Mouse (Mus musculus): ENCODE measurements around the gene Cdk6. TPM values are rescaled to one million over a fixed set of nuclear protein-coding genes. Genes with fewer than 3 reads are reported as not detected.
"Not testable (repeated sequence)": the region's sequence is repeated elsewhere in the genome, so short reads cannot be mapped to it uniquely, and the experiment has no call there.

The Cdk6 gene
- polyA plus RNA-seq, 1 experiment from 2014 or later = 18.0 TPM

DNA sequence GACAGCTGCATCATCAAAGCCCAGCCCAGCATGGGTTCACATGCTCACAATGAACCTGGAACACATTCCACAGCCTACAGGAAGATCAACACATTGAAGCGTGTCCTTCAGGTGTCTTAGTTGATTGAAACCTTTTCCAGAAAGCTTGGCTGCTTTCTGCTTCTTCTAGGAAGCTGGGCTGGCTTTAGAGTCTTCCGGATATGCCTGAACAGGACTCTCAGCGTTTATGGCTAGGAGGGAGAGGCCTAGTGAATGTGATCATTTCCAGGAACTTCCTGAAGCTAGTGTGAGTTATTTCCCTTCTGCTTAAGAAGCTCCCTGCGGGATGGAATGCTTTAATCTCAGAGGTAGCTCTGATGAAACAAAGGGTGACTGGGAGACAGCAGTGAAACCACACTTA, 17.2 kb upstream of the Cdk6 start:
- H3K27me3 ChIP-seq = no peaks in the 10 kb centered on the region
- H3K4me2 ChIP-seq (replicated peaks) = no peak overlapping the region
- no peak overlapping the region for H3K9ac ChIP-seq (replicated peaks)
- H3K36me3 ChIP-seq = no peaks in the 10 kb centered on the region
- no peak overlapping the region for H3K27ac ChIP-seq (replicated peaks)
- H3K4me1 ChIP-seq = no peaks in the 10 kb centered on the region
- H3K9me3 ChIP-seq = no peaks in the 10 kb centered on the region
- no peak for ATAC-seq (ENCODE audit: low FRiP score, low read depth)
- H3K4me3 ChIP-seq = no peak overlapping the region
- WGBS = 65% methylated on average over 4 of the region's 4 CpGs

DNA sequence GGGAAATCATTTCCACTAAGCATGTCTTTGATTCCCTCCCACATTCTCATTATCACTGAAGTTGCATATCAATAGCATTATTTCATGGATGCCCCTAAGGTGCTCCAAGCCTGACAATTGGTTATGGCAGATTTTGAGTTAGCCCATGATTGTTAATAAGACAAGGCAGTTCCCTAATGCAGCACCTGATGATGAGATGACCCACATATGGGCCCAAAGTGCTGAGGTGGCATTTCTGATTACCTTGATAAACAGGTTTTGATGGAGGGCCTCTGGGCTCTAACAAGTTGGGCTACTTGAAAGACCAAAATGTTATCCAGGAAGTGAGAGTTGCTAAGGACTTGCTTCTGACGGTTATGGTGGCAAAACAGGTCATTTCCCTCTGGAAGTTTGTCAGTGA, 11.9 kb upstream of the Cdk6 start:
- 67% methylated on average over 1 of the region's 1 CpGs for WGBS
- H3K9ac ChIP-seq (replicated peaks) = no peak overlapping the region
- no peak overlapping the region for H3K4me3 ChIP-seq
- no peaks in the 10 kb centered on the region for H3K4me1 ChIP-seq
- no peaks in the 10 kb centered on the region for H3K36me3 ChIP-seq
- no peaks in the 10 kb centered on the region for H3K27me3 ChIP-seq
- ATAC-seq (ENCODE audit: low FRiP score, low read depth) = no peak
- no peaks in the 10 kb centered on the region for H3K9me3 ChIP-seq
- no peak overlapping the region for H3K4me2 ChIP-seq (replicated peaks)
- no peak overlapping the region for H3K27ac ChIP-seq (replicated peaks)

DNA sequence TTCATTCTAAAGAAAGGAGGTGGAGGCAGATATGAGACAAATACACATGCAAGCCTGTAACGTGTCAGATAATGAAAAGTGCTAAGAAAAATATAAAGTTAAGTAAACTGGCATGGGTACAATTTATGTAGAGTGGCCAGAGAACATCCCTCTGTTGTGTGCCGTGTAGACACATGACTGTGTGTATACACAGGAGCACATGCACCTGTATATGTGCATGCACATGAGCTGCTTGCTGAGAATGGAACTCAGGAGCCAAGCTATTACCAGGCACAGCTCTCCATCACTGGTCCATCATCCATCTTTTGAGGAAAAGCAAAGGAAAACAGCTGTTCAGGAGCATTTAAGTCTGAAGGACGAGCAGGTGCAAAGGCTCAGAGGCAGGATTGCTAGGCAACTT, 10.4 kb upstream of the Cdk6 start:
- H3K36me3 ChIP-seq = no peaks in the 10 kb centered on the region
- WGBS = 75% methylated on average over 3 of the region's 3 CpGs

DNA sequence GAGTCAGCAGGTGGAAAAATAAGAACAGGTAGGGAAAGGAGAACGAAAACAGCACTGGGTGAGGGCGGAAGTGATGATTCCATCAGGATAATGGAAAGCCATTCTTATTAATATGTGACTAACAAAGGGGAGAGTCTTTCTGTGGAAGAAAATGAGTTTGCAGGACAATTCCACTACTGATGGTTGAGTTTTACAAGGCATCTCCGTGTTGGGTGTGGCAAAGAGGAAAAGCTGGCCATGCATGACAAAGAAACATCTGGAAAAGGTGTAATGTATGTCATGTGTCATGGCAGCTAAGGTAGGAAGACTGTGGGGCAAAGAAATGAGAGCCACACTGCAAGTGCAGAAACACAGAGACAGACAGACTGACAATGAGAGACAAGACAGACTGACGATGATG, 8.3 kb upstream of the Cdk6 start:
- H3K27ac ChIP-seq (replicated peaks); H3K9ac ChIP-seq (replicated peaks); H3K4me2 ChIP-seq (replicated peaks); H3K4me1 ChIP-seq; H3K27me3 ChIP-seq; H3K9me3 ChIP-seq; H3K36me3 ChIP-seq; ATAC-seq (ENCODE audit: low FRiP score, low read depth); H3K4me3 ChIP-seq: not testable (repeated sequence)
- WGBS = 90% methylated on average over 4 of the region's 4 CpGs

More for the DNA sequence above, 10.4 kb upstream of the Cdk6 start:
- ATAC-seq (ENCODE audit: low FRiP score, low read depth) = no peak
- Histone ChIP-seq H3K4me2 (replicated peaks) (no peak overlapping the region), H3K27me3 (no peaks in the 10 kb centered on the region), H3K4me3 (no peak overlapping the region), H3K4me1 (no peaks in the 10 kb centered on the region), H3K9me3 (no peaks in the 10 kb centered on the region), H3K27ac (replicated peaks) (no peak overlapping the region), H3K9ac (replicated peaks) (no peak overlapping the region)

DNA sequence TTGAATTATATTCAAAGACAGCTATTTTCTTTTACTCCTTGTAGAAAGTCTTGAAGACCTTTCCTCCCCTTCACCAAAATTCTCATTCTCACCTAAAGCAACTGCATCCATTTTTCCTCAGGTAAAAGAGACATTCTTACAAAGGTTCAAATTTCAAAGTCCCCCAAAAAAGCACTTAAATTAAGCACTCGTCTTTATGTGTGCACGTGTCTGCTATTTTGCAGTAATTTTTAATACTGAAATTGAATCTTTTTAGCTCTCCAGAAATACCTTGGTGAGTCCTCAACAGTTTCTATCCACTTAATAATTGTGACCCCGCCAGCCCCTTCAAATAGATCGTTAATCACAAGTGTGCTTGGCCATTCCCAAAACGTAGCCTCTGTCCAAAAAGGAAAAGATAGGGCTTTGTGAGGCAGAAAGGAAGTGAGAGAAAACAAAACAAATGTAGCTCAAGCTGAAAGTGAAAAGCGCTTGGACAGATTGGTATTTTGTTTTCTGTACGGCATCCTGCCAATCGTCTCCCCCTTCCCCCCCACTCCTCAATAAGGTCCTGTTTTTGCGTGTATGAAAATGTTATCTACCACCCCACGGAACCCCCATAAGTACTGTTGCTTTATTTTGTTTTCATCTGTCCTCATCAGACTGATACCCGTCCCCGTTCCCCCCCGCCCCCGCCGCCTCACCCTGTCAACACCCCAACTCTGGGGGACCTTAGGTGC, 786 bp upstream of the Cdk6 start:
- ATAC-seq (ENCODE audit: low FRiP score, low read depth); H3K27ac ChIP-seq (replicated peaks); H3K36me3 ChIP-seq; H3K9me3 ChIP-seq: not testable (repeated sequence)
- peaks cover 31% of the 10 kb centered on the region for H3K27me3 ChIP-seq
- peak overlapping the region; percentile 92 for H3K4me2 ChIP-seq (replicated peaks)
- peak overlapping the region; percentile 63 for H3K9ac ChIP-seq (replicated peaks)
- 3% methylated on average over 15 of the region's 15 CpGs for WGBS
- peak overlapping the region; percentile 57 for H3K4me3 ChIP-seq
- H3K4me1 ChIP-seq = peaks cover 28% of the 10 kb centered on the region

DNA sequence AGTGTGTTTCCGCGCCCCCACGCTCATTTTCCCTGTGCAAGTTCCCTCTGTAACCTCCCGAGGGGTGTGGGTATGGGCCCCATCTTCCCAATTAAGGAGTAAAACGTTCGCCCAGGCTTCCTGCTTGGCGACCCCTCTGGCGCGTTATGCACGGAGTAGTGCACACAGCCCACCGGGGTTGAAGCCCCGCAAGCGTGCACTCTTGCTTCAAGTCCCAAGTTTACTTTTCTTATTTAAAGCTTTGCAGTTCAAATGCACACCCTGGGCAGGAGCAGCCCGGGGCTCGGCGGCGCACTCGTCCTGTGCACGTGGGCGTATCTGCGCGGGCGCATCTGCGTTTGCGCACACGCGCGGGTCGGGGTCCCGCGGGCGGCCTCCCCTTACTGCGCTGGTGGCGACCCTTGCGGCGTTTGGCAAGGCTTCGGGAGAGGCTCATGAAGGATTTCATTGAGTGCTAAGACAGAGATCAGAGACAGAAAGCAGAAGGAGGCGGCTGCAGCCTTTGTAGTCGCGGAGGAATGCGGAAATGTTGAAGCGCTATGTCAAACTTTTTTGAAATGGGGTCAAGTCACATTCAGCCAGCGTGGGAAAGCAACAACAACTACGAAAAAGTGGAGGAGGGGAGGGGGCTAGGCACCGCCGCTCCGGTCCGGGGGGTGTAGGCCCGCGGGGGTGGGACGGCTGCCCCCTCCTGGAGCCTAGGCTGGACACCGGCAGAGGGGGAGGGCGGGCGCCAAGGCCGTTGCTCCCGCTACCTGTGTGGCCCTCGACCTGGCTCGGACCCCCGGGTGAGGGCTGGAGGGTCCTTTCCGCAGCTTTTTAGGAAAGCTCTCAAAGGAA, 866 bp downstream of the Cdk6 start:
- peaks cover 31% of the 10 kb centered on the region for H3K27me3 ChIP-seq
- peak; percentile 47 for ATAC-seq (ENCODE audit: low FRiP score, low read depth)
- peak overlapping the region; percentile 40; the same call in 1 of the 2 replicates for H3K27ac ChIP-seq (replicated peaks)
- peaks cover 28% of the 10 kb centered on the region for H3K4me1 ChIP-seq
- H3K36me3 ChIP-seq = no peaks in the 10 kb centered on the region
- WGBS = under 1% methylated on average over 59 of the region's 60 CpGs
- peak overlapping the region; percentile 57 for H3K4me3 ChIP-seq
- H3K9ac ChIP-seq (replicated peaks) = peak overlapping the region; percentile 37
- H3K4me2 ChIP-seq (replicated peaks) = peak overlapping the region; percentile 92
- no peaks in the 10 kb centered on the region for H3K9me3 ChIP-seq

DNA sequence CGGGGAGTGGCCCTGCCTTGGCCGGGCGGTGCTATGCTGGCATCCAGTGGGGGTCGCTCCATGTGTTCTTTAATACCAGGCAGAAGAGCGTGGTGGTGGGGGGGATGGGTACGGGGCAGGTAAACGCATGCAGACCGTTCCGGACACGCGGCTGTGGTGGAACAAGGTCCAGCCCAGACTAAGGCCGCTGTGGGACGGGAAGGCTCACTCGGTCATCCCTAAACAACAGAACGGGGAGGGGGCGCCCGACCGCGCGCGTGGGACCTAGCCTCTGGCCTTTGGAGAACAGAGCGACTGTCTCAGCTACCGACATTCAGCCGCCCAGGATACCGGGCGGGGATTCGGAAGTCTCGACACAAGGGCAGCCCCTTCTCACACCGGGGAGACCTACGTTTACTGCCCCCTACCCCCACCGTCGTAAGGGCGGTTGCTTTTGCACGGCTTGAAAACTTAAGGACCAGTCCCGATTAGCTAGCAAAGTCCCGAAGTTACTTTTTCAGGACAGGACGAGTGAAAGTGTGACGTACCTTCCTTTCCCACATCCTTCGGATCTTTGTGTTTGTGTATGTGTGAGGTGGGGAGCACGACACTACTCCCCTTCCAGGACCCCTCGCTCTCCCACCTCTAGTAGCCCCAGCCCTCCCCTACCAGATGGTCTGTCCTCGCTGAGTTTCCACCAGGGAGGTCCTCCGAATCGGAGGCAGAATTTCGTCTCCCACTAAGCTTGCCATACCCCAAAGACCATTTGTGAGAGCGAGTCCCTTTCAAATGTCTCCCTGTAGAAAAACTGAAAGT, 1.7 kb downstream of the Cdk6 start:
- peak overlapping the region; percentile 42; the same call in 1 of the 2 replicates for H3K27ac ChIP-seq (replicated peaks)
- H3K4me2 ChIP-seq (replicated peaks) = peak overlapping the region; percentile 92
- no peaks in the 10 kb centered on the region for H3K9me3 ChIP-seq
- peaks cover 28% of the 10 kb centered on the region for H3K4me1 ChIP-seq
- peak overlapping the region; percentile 64 for H3K9ac ChIP-seq (replicated peaks)
- ATAC-seq (ENCODE audit: low FRiP score, low read depth) = peak; percentile 59
- WGBS = under 1% methylated on average over 45 of the region's 46 CpGs
- H3K36me3 ChIP-seq = no peaks in the 10 kb centered on the region
- H3K4me3 ChIP-seq = peak overlapping the region; percentile 57
- H3K27me3 ChIP-seq = peaks cover 27% of the 10 kb centered on the region

DNA sequence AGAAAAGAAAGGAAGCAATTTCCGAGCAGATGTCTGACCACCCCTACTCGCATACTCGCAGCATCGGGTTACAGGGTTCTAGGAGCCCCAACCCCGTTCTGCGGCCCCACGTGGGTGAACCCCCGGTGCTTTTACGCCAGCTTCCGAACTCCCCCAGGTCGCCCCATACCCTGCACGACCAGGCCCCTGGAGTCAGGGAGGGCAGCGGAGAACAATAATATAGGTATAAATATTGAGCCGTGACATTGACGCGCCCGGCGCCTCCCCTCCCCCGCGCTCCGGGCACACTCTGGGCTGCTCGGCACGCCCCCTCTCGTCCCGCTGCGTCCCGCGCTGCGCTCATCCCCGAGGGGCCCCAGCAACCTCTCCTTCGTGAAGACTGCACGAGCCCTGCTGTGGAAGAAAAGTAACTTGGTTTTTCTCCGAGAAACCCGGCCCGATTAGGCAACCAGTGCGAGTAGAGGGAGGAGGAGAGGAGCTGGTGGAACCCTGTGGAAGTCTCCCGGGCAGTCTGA, 2.3 kb downstream of the Cdk6 start:
- Histone ChIP-seq H3K27ac (replicated peaks) (peak overlapping the region; percentile 42; the same call in 1 of the 2 replicates), H3K4me3 (peak overlapping the region; percentile 57), H3K36me3 (no peaks in the 10 kb centered on the region), H3K9me3 (no peaks in the 10 kb centered on the region), H3K4me2 (replicated peaks) (peak overlapping the region; percentile 92), H3K9ac (replicated peaks) (peak overlapping the region; percentile 64), H3K4me1 (peaks cover 28% of the 10 kb centered on the region), H3K27me3 (peaks cover 27% of the 10 kb centered on the region)
- WGBS = under 1% methylated on average over 37 of the region's 37 CpGs
- peak; percentile 59 for ATAC-seq (ENCODE audit: low FRiP score, low read depth)

DNA sequence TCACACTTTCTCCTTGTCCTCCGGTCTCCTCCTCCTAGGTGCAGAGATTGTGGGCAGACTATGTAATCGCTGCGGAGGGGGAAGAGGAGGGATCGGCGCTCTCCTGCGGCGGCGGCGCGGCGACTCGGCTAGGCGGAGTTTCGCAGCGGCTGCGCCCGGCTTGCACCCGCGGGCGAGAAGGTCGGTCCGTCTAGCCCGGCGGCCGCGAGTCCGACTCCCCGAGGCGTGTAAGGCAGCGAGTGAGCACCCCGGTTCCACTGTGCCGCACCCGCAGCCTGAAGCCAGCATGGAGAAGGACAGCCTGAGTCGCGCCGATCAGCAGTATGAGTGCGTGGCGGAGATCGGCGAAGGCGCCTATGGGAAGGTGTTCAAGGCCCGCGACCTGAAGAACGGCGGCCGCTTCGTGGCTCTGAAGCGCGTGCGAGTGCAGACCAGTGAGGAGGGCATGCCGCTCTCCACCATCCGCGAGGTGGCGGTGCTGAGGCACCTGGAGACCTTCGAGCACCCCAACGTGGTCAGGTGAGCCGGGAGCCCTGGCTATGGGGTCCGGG, 2.9 kb downstream of the Cdk6 start:
- peak; percentile 50 for ATAC-seq (ENCODE audit: low FRiP score, low read depth)
- 0% methylated on average over 55 of the region's 58 CpGs for WGBS
- Histone ChIP-seq H3K27ac (replicated peaks) (0 out of 2 replicates have a peak overlapping the region, but pooled peaks have one; percentile 42), H3K4me2 (replicated peaks) (peak overlapping the region; percentile 92), H3K9ac (replicated peaks) (peak overlapping the region; percentile 64), H3K27me3 (peaks cover 27% of the 10 kb centered on the region), H3K36me3 (no peaks in the 10 kb centered on the region), H3K4me3 (peak overlapping the region; percentile 57), H3K9me3 (no peaks in the 10 kb centered on the region), H3K4me1 (peaks cover 28% of the 10 kb centered on the region)

DNA sequence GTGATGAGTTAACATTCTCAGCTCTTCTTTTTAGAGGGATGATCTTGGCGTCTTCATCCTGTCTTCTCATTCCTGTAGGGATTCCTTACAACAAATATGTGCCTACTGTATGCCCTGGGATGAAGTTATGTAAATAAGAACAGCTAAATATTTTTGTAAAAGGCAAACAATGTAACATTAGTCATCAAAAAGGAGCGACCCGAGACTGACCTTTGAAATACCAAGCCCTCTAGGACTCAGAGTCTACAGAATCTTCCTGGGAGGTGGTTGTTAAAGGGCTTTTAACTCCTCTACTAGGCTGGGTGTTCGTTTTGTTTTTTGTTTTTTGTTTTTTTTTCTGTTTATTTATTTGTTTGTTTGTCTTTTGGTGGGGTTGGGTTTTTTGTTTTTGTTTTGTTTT, 4.3 kb downstream of the Cdk6 start:
- not testable (repeated sequence) for H3K4me2 ChIP-seq (replicated peaks); H3K9me3 ChIP-seq; H3K9ac ChIP-seq (replicated peaks); H3K27ac ChIP-seq (replicated peaks); H3K4me3 ChIP-seq; ATAC-seq (ENCODE audit: low FRiP score, low read depth); H3K36me3 ChIP-seq
- 58% methylated on average over 4 of the region's 4 CpGs for WGBS
- Histone ChIP-seq H3K27me3 (peaks cover 25% of the 10 kb centered on the region), H3K4me1 (peaks cover 28% of the 10 kb centered on the region)

DNA sequence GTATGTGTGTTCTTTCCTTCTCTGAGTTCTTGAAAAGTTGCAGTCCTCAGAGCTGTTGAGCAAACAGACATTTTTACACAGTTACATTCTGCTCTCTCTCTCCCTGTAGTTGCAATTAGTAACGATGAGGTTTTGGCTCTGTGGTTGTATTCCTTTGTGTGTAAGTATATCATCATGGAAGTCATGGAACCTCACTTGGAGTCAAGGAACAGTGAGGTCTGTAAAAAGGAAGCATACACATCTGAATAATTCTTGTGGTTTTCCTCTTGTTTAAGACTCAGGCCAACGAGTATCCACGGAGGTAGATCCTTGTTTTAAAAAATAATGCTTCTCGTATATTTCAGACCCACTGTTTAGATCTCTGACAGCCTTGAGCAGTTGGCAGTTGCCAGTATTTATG, 8.1 kb downstream of the Cdk6 start:
- H3K9me3 ChIP-seq; H3K4me3 ChIP-seq; H3K36me3 ChIP-seq; H3K27me3 ChIP-seq; H3K9ac ChIP-seq (replicated peaks); H3K27ac ChIP-seq (replicated peaks); H3K4me1 ChIP-seq; ATAC-seq (ENCODE audit: low FRiP score, low read depth); H3K4me2 ChIP-seq (replicated peaks): not testable (repeated sequence)
- 86% methylated on average over 4 of the region's 4 CpGs for WGBS
